Mouse (Mus musculus): Measurements from ENCODE around the gene Ins1. TPM values are rescaled to one million over a fixed set of nuclear protein-coding genes. Genes with fewer than 3 reads are reported as not detected.

Ins1 gene
- polyA plus RNA-seq (2016; fragmentation: Nextera tagmentation; extraction: Ambion mirVana): not detected in 2 replicates

DNA sequence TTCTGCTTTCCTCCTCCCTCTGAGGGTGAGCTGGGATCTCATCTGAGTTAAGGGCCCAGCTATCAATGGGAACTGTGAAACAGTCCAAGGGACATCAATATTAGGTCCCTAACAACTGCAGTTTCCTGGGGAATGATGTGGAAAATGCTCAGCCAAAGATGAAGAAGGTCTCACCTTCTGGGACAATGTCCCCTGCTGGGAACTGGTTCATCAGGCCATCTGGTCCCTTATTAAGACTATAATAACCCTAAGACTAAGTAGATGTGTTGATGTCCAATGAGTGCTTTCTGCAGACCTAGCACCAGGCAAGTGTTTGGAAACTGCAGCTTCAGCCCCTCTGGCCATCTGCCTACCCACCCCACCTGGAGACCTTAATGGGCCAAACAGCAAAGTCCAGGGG, at the start of gene Ins1:
Gene Ins1 (plus strand): TSS at position 301 of the 400 bp plus-strand sequence.
- ATAC-seq (ENCODE audit: insufficient number of reproducible peaks, low FRiP score): no peak
- Histone ChIP-seq H3K4me1 (replicated peaks) (no peaks in the 10 kb centered on the region), H3K27me3 (replicated peaks) (no peaks in the 10 kb centered on the region), H3K9me3 (replicated peaks) (no peaks in the 10 kb centered on the region), H3K4me3 (no peak within 1 kb of the TSS), H3K27ac (ENCODE audit: poor library complexity, severe bottlenecking) (no peak within 1 kb of the TSS), H3K4me2 (no peak within 1 kb of the TSS), H3K36me3 (no peaks in the 10 kb centered on the region), H3K9ac (no peak within 1 kb of the TSS)
